Mouse (Mus musculus) urinary bladder, postnatal 4 days (tissue): ENCODE measurements around the gene Ints6.

ENCODE experiments used
- DNase-seq, 2 experiments: peaks; one replicate each; pipeline ENCODE4 v3.0.0; 2021 to 2022; ENCODE audit warnings: low spot score in 2 of 2

Gene Ints6

DNA sequence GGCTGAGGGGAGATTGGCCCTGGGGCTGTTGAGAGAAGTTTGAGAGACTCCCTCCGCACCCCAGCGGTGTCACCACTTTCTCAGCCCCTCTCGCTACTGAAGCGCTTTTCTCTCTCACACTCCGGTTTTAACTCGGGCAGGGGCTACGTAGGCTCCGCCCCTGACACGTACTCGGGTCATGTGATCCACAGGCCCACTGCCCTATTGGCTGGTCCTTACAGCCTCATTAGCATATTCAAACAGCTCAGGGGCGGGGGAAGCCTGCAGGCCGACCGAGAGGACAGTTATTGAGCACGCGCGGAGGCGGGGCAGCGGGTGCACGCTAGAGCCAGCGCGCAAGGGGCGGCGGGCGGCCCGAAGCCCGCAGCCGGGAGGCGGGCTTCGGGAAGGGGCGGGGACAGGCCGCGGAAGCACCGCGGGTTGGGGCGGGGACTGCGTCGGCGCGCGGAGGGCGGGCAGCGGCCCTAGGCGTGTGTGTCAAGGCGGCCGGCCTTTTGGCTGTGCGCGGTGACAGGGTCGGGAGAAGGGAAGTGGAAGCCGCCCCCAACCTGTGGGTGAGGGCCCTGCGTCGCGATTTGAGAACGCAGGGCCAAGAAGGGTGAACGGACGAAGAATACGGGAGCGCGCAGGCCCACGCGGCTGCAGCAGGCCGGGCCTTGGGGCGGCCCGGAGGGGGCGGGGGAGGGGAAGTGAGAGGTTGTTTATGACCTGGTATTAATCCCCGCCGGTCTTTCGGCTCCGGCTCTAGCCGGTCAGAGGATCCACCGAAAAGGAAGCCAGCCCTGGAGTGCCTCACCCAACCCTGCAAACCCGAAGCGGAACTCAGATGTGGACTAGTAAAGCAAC is at the start of gene Ints6:
TSS of gene Ints6 (minus strand) at position 134 of the 846 bp plus-strand sequence.
- peak; percentile 97 to 99 for DNase-seq

DNA sequence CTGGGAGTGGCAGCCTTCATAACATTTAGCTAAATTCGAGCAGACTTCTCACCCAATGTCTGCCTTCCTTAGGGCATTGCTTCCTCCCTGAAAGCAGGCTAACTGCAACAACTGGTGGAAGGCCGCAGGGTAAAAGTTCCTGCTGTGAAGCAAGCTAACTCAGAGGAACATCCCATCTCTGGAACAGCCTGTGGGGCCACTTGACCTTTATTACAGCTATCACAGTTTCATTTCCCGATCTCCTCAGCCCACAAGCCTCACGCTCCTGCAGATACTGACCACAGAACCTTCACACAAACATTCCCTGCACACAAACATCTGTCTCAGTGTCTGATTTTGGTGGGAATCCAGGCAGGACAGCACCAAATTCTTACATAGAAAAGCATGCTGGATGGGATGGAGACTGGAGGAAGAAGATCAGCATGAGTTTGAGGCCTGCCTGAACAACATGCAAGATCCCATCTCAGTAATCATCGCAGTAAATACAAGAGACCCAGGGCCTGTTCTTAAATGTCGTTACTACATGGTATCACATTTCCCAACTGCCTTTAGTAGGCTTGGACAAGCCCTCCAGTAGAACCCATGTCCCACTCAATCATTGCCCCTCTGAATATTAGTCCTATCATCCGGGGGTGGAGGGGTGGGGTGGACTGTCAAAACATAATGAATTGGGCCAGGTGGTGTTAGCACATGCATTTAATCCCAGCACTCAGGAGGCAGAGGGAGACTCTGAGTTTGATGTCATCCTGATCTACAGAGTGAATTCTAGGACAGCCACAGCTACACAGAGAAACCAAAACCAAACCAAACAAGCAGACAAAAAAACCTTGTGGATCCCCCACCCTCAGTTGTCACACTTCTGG is 47.9 kb upstream of the Ints6 start:
- no peak for DNase-seq

DNA sequence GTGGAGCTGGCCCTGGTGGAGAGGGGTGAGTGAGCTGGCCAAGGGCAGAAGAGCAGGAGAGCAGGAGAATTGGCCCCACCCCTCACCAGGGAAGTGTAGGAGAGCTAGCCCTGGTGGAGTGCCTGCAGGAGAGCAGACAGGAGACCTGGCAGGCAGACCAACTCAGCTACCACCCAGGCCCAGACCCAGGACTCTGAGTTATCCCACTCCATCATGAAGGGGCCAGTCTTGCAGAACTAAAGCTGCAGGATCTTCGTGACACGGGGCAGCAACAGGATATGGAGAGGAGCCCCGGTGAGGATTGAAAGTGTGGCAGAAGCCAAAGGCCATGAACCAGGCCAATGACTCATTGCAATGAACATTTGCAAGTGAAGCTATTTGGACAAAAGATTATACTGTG is 46.0 kb upstream of the Ints6 start:
- DNase-seq: no peak

DNA sequence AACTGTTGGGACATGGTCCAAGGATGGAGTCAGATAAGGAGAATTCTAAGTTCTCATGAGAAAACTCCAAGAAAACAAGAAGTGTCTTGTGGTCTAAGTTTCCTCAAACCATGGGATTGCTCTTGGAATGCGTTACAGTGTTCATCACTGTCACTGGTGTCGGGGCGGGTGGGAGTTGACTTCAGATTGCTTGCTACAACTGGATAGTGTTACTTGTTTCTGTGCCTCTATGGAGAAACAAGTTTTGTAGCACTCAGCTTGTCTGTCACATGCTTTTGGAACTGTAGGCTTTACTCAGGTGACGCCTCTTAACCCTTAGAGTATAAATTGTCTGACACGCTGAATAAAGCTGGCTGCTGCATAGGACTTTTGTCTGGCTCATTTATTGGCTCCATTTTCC is 42.2 kb upstream of the Ints6 start:
- no peak for DNase-seq

DNA sequence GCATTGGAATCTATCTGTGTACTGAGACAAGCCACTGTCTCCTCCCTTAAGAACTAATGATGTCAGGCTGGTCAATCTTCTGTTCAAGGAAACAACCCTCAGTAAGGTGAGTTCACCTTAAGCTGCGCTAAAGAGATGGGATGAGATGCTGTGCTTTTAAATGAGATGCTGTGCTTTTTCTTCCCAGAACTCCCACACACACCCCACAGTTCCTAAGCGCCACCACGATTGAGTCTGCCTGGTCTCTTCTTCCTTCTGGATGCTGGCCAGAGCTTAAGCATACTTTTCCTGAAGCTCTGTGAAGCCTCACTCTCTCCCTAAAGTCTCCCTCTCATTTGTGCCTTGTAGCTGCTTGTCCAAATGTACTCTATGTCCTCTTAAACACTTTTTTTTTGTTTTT is 39.8 kb upstream of the Ints6 start:
- no peak for DNase-seq

DNA sequence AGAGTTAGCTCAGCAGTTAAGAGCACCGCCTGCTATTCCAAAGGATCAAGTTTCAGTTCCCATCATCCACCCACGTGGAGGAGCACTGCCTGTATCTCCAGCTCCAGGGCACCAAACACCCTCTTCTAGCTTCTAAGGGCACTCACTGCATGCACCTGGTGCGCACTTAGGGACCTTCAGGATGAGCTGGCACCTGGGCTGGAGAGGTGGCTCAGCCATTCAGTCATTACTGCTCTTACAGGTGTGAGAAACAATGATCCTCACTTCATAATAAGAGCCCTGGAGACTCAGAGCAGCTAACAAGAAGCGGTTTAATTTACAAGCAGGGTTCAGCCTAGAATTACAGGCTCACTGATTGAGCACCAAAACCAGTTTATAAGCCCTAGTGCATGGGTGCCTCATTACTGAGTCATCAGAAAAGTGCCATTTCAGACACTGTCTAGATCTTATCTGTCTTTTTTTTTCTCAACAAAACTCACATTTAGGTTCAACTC is 37.7 kb upstream of the Ints6 start:
- DNase-seq: no peak

DNA sequence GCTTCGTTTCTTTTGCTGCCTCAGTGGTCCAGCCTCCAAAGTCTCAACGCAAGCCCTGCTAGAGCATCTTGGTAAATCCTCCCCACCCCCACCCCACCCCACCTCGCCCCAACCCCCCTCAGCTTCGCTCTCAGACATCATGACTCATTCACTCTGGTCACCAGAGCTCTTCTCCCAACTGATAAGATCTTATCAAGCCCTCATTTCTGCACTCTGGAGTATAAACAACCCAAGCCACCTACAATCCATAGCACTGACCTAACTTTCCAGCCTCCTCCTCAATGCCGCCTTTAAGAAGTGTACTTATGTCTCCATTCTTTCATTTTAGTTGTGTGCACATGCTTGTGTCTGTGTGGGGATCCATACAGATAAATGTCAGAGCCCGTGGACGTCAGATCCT is 34.8 kb upstream of the Ints6 start:
- DNase-seq: no peak

DNA sequence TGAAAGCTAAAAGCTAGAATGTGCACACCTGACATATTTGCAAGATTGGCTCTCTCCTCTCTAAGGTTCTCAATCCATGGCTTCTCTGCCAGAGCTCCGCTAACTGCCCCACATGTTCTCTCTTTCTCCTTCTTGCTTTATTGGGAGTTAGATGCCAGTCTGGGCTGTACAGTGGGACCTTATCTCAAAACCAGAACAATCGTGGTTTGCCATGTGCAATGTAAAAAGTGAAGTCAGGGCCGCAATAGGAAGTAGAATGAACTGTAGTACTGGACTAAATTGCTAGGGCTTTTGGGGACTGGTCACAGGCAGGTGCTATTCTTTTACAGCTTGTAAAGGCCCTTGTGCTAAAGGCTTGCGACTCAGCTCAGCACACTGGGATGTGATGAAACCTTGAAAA is 28.3 kb upstream of the Ints6 start:
- DNase-seq: no peak

DNA sequence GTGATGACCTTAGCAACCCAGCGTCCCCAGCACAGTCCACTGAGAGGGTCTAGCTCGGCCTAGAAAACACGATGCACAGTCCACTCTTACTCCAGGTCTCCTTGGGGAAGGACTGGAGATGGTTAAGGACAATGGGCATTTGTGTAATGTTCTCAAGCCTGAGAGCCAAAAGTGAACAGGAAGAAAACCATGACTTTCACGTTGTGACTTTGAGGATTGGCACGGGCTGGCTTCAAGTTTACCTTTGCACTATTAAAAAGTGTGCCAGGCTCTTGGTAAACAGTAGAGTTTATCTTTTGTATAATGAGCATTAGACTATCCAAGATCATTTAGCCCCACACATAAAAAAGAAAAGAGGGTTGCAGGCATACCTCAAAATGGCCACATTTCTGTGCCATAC is 22.0 kb upstream of the Ints6 start:
- no peak for DNase-seq

DNA sequence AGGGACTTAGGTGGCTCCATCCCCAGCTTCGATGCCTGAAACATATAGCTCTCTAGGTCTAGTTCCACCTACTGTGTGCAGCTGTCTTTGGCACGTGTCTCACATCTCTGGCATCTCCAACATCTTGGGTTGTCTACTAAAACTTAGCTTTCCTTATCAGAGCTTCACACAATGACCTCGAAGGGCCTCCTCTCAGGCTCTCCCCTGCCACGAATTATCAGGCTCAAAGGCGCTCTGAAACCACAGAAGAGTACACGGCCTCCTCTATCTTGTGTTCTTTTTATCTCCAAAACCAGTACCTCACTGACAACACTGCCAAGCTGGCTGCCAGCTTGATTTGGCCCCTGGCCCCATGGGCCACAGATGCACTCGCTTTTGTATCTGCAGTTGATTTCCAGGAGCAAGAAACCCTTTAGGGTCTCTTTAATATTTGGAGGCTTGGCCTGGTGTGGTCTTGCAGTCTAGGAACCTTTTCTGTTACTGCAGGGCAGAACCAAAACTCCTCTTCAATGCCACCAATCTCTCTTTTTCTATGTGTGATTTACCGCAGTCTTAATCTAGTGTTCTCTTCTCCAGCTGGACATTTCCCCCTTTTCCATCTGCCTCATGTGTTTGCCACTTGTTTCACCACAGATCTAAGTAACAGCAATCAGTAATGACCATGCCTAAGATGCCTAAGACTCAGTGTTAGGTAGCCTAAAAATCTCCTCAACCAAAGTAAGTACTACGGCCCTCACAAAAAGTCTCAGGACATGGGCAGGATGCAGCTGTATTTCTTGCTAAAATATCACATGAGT is 19.7 kb upstream of the Ints6 start:
- DNase-seq: no peak

DNA sequence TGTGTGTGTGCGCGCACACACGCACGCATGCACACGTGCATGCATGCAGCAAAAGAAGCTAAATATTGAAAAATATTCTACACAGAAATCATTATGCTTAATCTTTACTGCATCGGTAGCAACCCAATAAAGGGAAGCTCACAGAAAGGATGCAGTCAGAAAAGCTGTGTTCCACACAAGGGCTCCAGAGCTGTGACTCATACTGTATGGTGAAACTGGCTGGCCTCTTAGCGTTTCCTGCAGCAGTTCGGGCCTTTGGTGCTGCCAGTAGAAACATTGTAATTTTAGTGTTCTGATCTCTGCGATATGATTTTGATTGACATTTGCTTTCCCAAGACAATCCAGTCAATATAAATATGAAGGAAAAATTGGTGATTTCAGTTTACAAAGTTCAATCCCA is 17.1 kb upstream of the Ints6 start:
- no peak for DNase-seq

DNA sequence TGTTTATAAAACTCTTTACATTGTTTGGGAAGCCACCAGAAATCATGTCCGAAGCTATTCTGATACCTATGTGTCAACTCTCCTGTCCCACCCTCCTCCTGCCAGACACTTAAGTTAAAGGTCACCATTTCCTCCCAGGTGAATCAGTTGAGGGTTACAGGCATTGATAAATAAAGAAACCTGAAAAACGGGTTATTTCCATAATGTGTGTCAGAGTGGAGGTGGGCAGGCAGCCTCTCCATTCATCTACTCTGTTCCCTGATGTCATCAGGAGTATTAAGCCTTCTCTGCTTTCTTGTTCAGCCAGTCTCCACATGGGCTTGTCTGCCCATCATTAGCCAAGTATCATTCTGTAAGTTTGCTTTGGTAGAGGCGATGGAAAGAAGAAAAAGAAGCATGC is 14.1 kb upstream of the Ints6 start:
- no peak for DNase-seq

DNA sequence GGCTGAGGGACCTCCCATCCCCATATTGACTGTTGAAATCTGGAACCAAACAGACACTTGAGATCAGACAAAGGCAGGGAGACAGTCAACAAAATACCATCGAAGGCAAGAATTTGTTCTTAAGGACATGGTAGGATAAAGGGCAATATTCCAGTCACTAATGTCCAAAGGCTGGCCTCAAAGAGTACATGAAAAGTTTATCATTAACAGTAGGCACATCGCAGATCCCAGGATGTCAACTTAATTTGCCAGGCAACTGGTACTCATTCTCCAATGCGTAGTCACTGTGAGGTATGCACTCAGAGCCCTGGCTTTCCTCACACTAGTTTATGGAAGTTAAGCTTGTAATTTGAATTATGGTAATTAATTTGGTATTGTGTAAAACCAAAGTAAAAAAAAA is 13.3 kb upstream of the Ints6 start:
- no peak for DNase-seq

DNA sequence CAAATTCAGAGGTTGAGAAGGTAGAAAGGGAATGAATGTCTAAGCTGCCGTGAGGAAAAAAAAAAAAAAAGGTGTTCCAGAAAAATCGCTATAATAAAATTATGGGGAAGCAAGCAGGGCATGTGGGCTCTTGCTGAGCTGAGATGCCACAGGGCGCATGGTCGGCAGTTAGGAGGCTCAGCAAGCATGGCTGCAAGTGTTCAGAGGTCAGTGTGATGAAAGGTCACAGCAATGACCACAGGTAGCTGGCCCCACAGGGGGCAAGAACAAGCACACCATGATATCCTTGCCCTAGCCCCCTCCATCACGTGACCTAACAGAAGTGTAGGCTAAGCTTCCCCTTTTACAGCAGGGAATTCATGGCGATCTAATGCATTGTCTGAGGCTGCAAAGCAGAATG is 12.8 kb upstream of the Ints6 start:
- no peak for DNase-seq

DNA sequence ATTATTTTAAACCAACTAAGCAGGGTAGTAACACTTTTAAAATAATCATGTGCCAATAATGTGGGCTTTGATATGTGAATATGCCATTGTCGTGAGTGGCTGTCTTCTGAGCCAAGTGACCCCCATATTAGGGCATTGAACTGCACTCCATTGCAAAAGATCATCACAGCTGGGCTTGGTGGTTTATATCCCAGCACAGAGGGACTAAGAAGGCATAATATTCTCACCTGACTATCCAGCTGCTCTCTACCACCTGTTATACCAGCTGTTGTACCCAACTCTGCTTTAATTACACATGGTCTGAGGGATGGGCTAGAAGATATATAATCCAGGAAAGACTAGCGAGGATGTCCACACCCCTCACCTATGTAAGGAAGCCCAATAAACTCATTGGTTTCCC is 4.4 kb upstream of the Ints6 start:
- no peak for DNase-seq

DNA sequence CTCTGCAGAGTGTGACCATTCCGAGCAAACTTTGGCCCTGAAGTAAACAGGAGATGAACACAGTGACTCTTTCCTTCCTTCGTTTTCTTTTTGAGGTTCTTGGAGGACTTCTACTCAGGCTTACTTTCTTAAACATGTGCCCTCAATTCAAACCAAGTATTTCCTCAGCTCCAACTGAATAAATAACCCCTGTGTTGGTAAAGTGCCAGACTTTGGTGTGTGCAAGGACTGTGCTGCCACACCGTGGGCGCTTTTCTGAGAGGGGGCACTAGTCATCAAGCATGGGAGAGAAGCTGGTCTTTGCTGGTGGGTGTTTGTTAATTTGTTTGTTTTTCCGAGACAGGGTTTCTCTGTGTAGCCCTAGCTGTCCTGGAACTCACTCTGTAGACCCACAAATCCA is 3.4 kb upstream of the Ints6 start:
- no peak for DNase-seq

DNA sequence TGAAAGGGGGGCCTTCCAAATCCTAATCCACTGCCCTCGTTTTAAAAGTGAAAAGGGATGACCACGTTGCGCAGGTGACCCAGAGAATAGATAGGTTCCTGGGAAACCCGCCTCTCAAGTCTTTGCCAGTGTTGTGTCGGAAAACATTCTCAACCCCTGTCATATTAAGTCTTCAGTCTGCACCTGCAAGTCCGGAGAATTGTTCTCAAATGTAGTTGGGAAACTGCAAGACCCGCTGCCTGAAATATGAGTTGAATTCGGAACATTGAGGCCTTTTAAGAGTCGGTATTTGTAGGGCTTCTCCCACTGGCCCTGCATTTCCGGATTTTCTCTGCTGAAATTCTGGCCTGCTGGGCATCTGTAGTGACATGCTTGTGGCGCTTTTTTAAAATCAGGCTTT is 974 bp upstream of the Ints6 start:
- DNase-seq: peak in 1 of 2 experiments; percentile 19

DNA sequence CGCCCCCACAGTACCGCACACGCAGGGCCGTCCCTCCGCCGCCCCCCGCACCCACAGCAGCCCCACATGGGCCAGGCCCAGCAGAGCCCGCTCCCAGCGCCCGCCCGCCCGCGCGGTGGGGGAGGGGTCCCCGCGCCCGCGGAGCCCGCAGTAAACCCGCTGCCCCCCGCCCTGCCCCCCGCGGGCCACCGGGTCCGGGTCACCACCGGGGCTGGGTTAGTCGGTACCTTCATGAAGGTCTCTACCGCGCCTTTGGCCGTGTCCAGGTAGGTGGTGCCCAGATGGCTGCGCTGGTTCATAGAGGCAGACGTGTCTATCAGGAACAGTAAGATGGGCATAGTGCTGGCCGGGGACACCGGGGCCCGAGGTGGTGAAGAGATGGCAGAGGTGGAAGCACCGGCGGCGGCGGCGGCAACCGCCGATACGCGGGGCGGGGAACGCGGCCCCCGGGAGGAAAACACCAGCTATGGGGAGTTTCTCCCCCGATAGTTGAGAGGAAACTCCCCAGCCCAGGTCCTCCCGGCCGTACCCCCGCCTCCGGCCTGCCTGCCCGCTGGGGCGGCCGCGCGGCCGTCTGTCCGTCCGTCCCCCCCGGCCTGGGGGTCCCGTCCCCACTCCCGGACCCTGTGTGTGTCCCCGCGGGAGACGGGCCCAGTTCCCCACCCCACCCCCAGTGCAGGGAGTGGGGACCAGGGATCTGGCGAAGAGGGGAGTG is 491 bp downstream of the Ints6 start:
- peak; percentile 54 to 64 for DNase-seq

DNA sequence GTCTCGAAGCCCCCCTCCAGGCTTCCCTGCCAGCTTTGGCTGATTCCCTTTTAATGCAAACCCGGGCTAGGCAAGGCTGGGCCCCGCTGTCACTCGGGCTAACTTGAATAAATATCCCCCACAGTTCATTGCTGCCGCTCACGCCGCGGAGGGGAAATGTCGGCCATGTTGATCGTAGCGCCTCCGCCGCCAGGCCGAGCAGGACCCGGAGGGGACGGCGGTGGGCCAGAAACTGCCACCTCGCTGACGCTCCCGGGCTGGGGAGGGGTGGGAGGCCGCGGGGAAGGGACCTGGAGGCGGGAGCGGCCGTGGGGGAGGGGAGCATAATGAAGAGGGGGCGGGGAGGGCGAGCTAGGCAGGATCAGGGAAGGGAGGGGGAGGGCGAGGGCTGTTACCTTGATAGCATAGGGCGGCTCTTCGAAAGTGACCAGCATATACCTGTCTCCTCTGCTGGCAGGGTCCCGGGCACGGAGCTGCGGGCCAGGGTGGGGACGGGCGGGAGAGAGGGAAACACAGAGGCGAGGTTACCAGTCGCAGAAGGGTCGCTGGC is 1.1 kb downstream of the Ints6 start:
- peak; percentile 70 to 74 for DNase-seq

DNA sequence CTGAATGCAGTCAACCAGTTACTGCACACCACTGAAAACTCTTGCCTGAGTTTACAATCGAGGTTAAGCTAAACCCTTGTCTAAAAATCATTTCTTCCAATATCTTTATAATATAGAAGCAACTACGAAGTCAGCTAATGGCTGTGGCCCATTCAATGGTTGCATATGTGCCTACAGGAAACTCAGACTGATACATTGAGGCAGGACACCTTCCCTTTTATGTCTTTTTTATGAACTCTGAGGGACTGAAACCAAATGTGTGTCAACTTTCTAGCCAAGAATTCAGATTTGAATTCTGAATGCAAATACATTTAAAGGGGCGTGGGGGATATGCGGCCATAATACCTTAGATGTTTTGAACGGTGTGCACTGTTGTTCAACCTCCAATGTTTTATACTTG is 2.3 kb downstream of the Ints6 start:
- DNase-seq: no peak

DNA sequence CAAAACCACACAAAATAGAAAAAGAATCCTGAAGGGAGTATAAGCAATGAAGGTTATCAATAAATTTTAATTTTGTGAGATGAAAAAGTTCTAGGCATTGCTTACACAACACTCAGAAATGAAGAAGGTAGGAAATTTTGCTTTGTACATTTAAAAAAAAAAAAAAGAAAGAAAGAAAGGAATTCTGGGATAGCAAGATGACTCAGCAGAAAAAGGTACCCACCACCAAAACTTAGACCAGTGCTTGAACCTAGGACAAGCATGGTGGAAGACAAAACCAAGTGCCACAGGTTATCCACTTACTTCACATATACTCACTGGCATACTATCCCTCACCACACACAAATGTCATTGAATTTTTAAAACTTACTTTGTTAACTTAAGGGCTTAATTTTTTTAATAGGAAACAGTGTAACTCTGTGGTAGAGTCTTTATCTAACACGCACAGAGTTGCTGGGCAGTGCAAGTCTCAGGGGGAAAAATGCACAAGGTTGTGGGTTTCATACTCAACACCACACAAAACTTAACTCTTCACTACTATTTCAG is 5.8 kb downstream of the Ints6 start:
- DNase-seq: no peak
